Mouse (Mus musculus) bone marrow, adult 2 months (tissue): ENCODE data around the gene Nup205.

Experiments used
- CTCF ChIP-seq: fragments of 200-500 bp; IDR thresholded peaks from 2 replicates; pipeline ENCODE4 v1.5.1; 2011; ENCODE audit warnings: low read length, control low read depth; ENCODE audit not compliant: control insufficient read depth, insufficient read depth
- POLR2A ChIP-seq: fragments of 200-500 bp; IDR thresholded peaks from 2 replicates; pipeline ENCODE4 v1.6.1; 2011; ENCODE audit warnings: low read depth, mild to moderate bottlenecking, control low read depth, low read length, borderline replicate concordance; ENCODE audit not compliant: control insufficient read depth

DNA sequence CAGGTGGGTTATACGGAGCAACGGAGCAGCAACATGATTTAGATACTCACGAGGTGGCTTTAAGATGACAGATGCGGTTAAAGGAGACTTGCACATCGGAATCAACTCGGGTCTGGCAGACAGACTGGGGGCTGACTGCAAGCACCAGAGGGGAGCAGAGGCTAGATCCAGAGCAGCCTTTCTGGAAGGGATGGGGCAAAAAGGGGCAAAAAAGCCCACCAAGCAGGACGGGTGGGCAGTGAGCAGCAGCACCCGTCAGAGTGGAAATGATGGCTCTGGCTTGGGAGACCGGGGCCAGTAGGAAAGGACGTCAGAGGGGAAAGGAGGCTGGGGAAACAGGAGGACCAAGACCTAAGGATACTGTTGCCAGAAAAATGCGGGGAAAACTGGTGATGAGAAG is 44.4 kb upstream of the Nup205 start:
- TF ChIP-seq CTCF (no peak), POLR2A (no peak)
